ENCODE assay signal across 12 mouse cellular contexts in the genomic region with DNA sequence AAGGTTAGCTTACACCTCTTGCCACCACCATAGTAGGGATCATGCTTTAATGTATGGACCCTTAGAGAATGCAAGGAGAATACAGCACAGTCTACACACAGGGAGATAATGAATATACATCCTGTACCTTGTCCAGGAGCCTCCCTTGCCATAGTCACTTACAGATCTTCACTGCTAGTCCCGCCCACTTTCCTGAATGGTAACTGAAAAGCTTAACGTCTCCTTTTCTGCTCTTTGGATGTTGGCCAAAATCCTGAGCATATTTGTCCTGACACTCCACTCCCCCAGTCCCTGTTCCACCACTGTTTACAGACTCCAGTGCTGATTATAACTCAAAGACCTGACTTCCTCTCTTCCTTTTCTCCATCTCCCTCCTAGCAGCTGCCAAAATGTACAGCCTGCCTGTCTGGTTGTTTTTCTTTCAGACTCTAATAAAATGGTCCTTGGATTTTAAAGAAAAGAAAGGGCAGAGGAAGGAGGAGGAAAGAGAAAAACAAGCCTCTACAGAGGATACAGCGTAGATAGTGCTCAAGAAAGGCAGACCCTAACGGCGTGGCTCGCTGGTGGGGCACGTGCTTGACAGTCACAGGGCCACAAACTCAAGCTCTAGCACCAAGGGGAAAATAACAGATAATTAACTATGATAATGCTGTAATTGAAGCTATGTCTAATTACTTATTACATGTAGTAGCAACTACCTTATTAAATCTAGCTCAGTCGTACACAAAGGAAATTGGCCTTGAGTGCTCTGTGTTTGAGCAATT. TPM values are rescaled to one million over a fixed set of nuclear protein-coding genes. Genes with fewer than 3 reads are reported as not detected.
DNase-seq lines count a peak whose midpoint lies in the region; ATAC-seq and TF ChIP-seq lines count a peak whose summit lies in the region.
"Had no signal": no experiment of that assay in that cellular context is flagged by ENCODE, and none has a peak within 500 bp of the region (broad histone marks: within the 10 kb centered on the region; RNA-seq: fewer than 3 reads in every experiment).

No protein-coding gene starts in this region.

- DNase-seq in heart, adult 2 months: no peak
- no peak for DNase-seq in lung, postnatal 25 days (ENCODE audit: low spot score)
- DNase-seq in lung, postnatal 0 days (ENCODE audit: low spot score): peak; percentile 82
- DNase-seq in ovary, postnatal 36 days (ENCODE audit: low spot score): no peak
- DNase-seq: cerebellum, postnatal 14 days; layer of hippocampus, postnatal 36 days; right cerebral cortex, postnatal 25 days had no signal

- no peaks in the 10 kb centered on the region for H3K9me3 ChIP-seq in heart, embryonic 12.5 days (replicated peaks)
- no peaks in the 10 kb centered on the region for H3K9me3 ChIP-seq in lung, embryonic 15.5 days
- no peaks in the 10 kb centered on the region for H3K9me3 ChIP-seq in forebrain, embryonic 16.5 days (ENCODE audit: control insufficient read depth, low read length)
- H3K9me3 ChIP-seq in lung, postnatal 0 days (ENCODE audit: low read length): no peaks in the 10 kb centered on the region
- H3K9me3 ChIP-seq: liver, embryonic 12.5 days had no signal

- peaks cover 1% of the 10 kb centered on the region; the same call in 1 of the 2 replicates for H3K79me2 ChIP-seq in heart, adult 2 months (replicated peaks; ENCODE audit: control insufficient read depth, insufficient read depth, low read length)

- peak; percentile 80 for ATAC-seq in heart, embryonic 12.5 days (ENCODE audit: insufficient number of reproducible peaks, low FRiP score)
- ATAC-seq in lung, embryonic 15.5 days (ENCODE audit: borderline replicate concordance, extremely low read depth, low FRiP score, low TSS enrichment): peak; percentile 81
- ATAC-seq in forebrain, embryonic 16.5 days: peak; percentile 63
- peak; percentile 73 for ATAC-seq in lung, postnatal 0 days
- ATAC-seq in megakaryocyte, adult 5-6 weeks (ENCODE audit: poor library complexity, severe bottlenecking): no peak
- ATAC-seq: liver, embryonic 12.5 days had no signal

- no peak for TF ChIP-seq EP300 in heart, adult 2 months (IDR thresholded peaks at IDR 0.05; ENCODE audit: insufficient read depth, low read depth, low read length)
- TF ChIP-seq EP300 in lung, postnatal 0 days (IDR thresholded peaks at IDR 0.05): no peak

- peak overlapping the region; percentile 57 for H3K27ac ChIP-seq in heart, embryonic 12.5 days (ENCODE audit: poor library complexity, severe bottlenecking)
- no peak overlapping the region for H3K27ac ChIP-seq in heart, adult 2 months
- H3K27ac ChIP-seq in lung, embryonic 15.5 days: peak overlapping the region; percentile 58
- H3K27ac ChIP-seq in forebrain, embryonic 16.5 days (ENCODE audit: low read length): no peak overlapping the region
- H3K27ac ChIP-seq in lung, postnatal 0 days (ENCODE audit: low read length): no peak overlapping the region
- H3K27ac ChIP-seq: liver, embryonic 12.5 days had no signal

- H3K4me1 ChIP-seq in heart, embryonic 12.5 days (replicated peaks): peaks cover 19% of the 10 kb centered on the region
- H3K4me1 ChIP-seq in heart, adult 2 months (ENCODE audit: control insufficient read depth, insufficient read depth, low read length): peaks cover 3% of the 10 kb centered on the region
- H3K4me1 ChIP-seq in lung, embryonic 15.5 days: peaks cover 14% of the 10 kb centered on the region
- H3K4me1 ChIP-seq in forebrain, embryonic 16.5 days (replicated peaks; ENCODE audit: control insufficient read depth, insufficient read depth, low read length): peaks cover 10% of the 10 kb centered on the region
- 0 out of 2 replicates have a peak, but pooled peaks cover 7% of the 10 kb centered on the region for H3K4me1 ChIP-seq in lung, postnatal 0 days (ENCODE audit: insufficient read depth, low read depth, low read length)

- no peak overlapping the region for H3K4me3 ChIP-seq in heart, embryonic 12.5 days
- no peak overlapping the region for H3K4me3 ChIP-seq in heart, adult 2 months
- no peak overlapping the region for H3K4me3 ChIP-seq in lung, embryonic 15.5 days
- no peak overlapping the region for H3K4me3 ChIP-seq in forebrain, embryonic 16.5 days (replicated peaks; ENCODE audit: low read length)
- no peak overlapping the region for H3K4me3 ChIP-seq in lung, postnatal 0 days (ENCODE audit: low read depth, low read length)
- H3K4me3 ChIP-seq: liver, embryonic 12.5 days had no signal

- H3K4me2 ChIP-seq in heart, embryonic 12.5 days: no peak overlapping the region
- peak overlapping the region; percentile 1; the same call in 1 of the 2 replicates for H3K4me2 ChIP-seq in lung, embryonic 15.5 days
- no peak overlapping the region for H3K4me2 ChIP-seq in forebrain, embryonic 16.5 days (ENCODE audit: low read length)
- no peak overlapping the region for H3K4me2 ChIP-seq in lung, postnatal 0 days (replicated peaks; ENCODE audit: low read depth, low read length)
- H3K4me2 ChIP-seq: liver, embryonic 12.5 days had no signal

- intact Hi-C loops in heart, adult 2 months (cut with DNase I): no loop called here

- TF ChIP-seq CTCF in heart, adult 2 months (IDR thresholded peaks at IDR 0.05): no peak
- TF ChIP-seq CTCF in lung, postnatal 0 days (IDR thresholded peaks at IDR 0.05): no peak

- peaks cover 43% of the 10 kb centered on the region for H3K36me3 ChIP-seq in heart, embryonic 12.5 days
- peaks cover 4% of the 10 kb centered on the region for H3K36me3 ChIP-seq in heart, adult 2 months (ENCODE audit: control insufficient read depth, insufficient read depth, low read length)
- peaks cover 22% of the 10 kb centered on the region for H3K36me3 ChIP-seq in lung, embryonic 15.5 days
- H3K36me3 ChIP-seq in forebrain, embryonic 16.5 days (ENCODE audit: control insufficient read depth, insufficient read depth): peaks cover 15% of the 10 kb centered on the region
- H3K36me3 ChIP-seq in lung, postnatal 0 days (ENCODE audit: insufficient read depth, low read length): peaks cover 9% of the 10 kb centered on the region; the same call in 1 of the 2 replicates

- no peak overlapping the region for H3K9ac ChIP-seq in heart, embryonic 12.5 days
- H3K9ac ChIP-seq in heart, adult 2 months (ENCODE audit: low read depth, low read length): no peak overlapping the region
- H3K9ac ChIP-seq in lung, embryonic 15.5 days: no peak overlapping the region
- no peak overlapping the region for H3K9ac ChIP-seq in forebrain, embryonic 16.5 days (replicated peaks; ENCODE audit: low read depth, low read length)
- no peak overlapping the region for H3K9ac ChIP-seq in lung, postnatal 0 days (replicated peaks; ENCODE audit: low read depth)
- H3K9ac ChIP-seq: liver, embryonic 12.5 days had no signal

- WGBS in heart, embryonic 12.5 days: 64% methylated on average over 8 of the region's 8 CpGs
- WGBS in heart, adult 2 months: 40% methylated on average over 8 of the region's 8 CpGs
- WGBS in lung, embryonic 15.5 days: 17% methylated on average over 8 of the region's 8 CpGs
- 25% methylated on average over 8 of the region's 8 CpGs for WGBS in forebrain, embryonic 16.5 days
- 22% methylated on average over 8 of the region's 8 CpGs for WGBS in lung, postnatal 0 days

- H3K27me3 ChIP-seq in heart, embryonic 12.5 days (replicated peaks): no peaks in the 10 kb centered on the region
- no peaks in the 10 kb centered on the region for H3K27me3 ChIP-seq in heart, adult 2 months (ENCODE audit: control insufficient read depth, insufficient read depth, low read length)
- H3K27me3 ChIP-seq in lung, embryonic 15.5 days: no peaks in the 10 kb centered on the region
- no peaks in the 10 kb centered on the region for H3K27me3 ChIP-seq in forebrain, embryonic 16.5 days (replicated peaks; ENCODE audit: control insufficient read depth, insufficient read depth, low read length)
- H3K27me3 ChIP-seq in lung, postnatal 0 days (replicated peaks; ENCODE audit: insufficient read depth, low read length): no peaks in the 10 kb centered on the region
- H3K27me3 ChIP-seq: liver, embryonic 12.5 days had no signal

- no peak for TF ChIP-seq POLR2A in heart, adult 2 months (IDR thresholded peaks at IDR 0.05; ENCODE audit: insufficient read depth, low read depth, low read length)

RNA-seq across cellular contexts. Expression of a gene that starts 59.4 kb away (rescaled TPM):
- polyA plus RNA-seq in heart, embryonic 12.5 days (2016; fragmentation: Nextera tagmentation; extraction: Ambion mirVana): 20.7 and 20.8 TPM in 2 replicates
- total RNA-seq in heart, adult 2 months (2021): 10 to 100 TPM; 36.5 to 42.1 TPM
- 20.5 and 34.6 TPM in 2 replicates for polyA plus RNA-seq in heart, adult 2 months (2012; rRNA removed)
- polyA plus RNA-seq in lung, embryonic 15.5 days (2015; fragmentation: Nextera tagmentation; extraction: Ambion mirVana): 18.2 and 20.9 TPM in 2 replicates
- polyA plus RNA-seq in forebrain, embryonic 16.5 days (2015; fragmentation: Nextera tagmentation; extraction: Ambion mirVana): 46.7 and 48.4 TPM in 2 replicates
- polyA plus RNA-seq in lung, postnatal 0 days (2015; fragmentation: Nextera tagmentation; extraction: Ambion mirVana): 9.6 and 12.7 TPM in 2 replicates
- total RNA-seq in megakaryocyte, adult 5-6 weeks (2015): 13.1 and 13.8 TPM in 2 replicates
- 13.4 and 16.6 TPM in 2 replicates for total RNA-seq in megakaryocyte, adult 5-6 weeks (2017)

Comparison
In these comparisons a context has a peak if more than half of its experiments do, and no peak if none do; other contexts are left out.
1. H3K27ac ChIP-seq: peak in heart, embryonic 12.5 days (single experiment) and lung, embryonic 15.5 days (single experiment); none in heart, adult 2 months (single experiment), forebrain, embryonic 16.5 days (single experiment) and lung, postnatal 0 days (single experiment).